Mouse (Mus musculus): ENCODE results near the gene Gm49388. TPM values are rescaled to one million over a fixed set of nuclear protein-coding genes. Genes with fewer than 3 reads are reported as not detected.
"Not testable (repeated sequence)": the region's sequence is repeated elsewhere in the genome, so short reads cannot be mapped to it uniquely, and the experiment has no call there.

Gene Gm49388
- total RNA-seq, 2 experiments from 2014 or later, result 5.5 to 5.6 TPM

DNA sequence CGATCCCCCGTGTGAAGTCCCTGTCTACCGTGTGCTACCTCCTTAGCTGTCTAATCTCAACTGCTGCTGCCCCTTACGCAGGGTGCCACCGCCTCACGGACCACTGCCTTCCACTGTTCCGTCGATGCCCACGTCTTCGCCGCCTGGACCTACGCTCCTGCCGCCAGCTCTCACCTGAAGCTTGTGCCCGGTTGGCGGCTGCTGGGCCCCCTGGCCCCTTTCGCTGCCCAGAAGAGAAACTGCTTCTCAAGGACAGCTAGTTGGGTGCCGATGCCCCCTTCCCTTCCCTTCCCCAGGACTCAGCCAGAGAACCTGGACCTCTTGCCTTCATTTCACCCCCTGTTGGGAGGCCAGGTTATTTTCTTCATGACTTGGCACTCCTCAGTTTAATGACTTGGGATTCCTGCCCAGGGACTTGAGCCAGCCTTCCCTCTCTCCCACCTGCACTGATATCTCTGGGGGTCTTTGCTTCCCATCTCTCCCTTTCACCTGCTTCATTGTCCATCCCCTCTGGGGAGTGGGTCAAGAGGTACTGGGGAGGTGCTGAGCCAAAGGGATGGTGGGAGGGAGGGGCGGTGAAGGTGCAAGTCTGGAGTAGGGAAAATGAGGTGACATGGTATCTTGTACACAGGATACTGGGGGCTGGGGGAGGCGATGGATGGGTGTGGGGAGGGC is 17.6 kb upstream of the Gm49388 start:
- DNase-seq (ENCODE audit: low spot score in 2 of 2), result no peak

DNA sequence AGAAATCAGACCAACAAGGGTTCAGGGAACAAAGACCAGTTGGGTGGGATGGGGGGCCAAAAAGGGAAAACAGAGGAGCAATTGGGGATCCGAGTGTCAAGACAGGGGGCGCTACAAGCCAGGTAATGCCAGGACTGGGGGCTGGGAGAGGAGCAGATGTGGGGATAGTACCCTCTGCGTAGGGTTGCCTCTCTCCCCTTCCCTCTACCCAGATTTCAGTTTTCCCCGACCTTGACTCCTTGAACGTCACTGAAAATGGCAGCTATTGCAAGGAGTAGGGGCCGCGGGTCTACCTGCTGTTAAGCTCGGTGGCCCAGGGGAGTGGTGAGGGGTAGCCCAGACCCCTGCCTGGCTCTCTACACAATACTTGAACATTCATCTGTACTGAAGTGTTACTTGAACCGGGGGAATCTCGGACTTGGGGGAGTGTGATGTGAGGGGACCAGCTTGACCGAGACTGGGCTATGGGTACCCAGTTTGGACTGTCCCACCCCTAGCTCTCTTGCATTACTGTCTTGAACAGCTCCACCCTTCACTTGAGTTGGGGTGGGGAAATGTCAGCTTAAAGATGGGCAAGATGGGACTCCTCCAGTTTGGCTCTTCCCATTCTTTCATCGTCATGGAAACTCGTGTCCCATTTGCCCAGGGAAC is 16.9 kb upstream of the Gm49388 start:
- no peak for DNase-seq (ENCODE audit: low spot score in 2 of 2)

DNA sequence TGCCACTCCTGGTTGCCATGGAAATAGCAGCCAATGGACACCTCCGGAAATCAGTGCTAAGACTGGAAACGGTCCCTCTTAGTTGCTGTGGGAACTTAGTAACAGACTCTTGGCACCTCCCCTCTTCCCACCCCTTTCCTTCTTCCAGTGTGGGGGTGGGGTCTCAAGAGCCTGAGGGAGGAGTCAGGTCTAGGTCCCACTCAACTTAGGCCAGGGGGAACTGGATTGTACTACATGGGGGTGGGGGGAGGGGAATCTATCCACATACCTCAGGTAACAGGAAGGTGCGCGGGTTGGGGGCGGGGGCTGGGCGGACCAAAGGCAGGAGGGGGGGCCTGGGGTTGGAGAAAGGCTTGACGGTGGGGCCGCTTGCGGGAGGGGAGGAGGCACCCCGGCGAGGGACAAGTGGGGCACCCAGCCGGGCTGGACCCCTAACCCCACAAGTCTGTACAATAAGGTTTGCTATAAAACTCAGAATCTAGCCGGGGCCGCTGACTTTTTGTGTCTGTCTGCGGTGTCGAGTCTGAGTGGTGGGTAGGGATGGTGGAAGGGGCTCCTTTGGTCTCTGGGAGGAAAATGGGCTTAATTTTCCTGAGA is 16.3 kb upstream of the Gm49388 start:
- DNase-seq (ENCODE audit: low spot score in 2 of 2), result peak; percentile 94 to 96

- peak; percentile 77 to 83 for DNase-seq (ENCODE audit: low spot score in 2 of 2)
These were observed 15.8 kb upstream of the Gm49388 start, which contains the start of gene Orai3 for GRCm38 (mm10) chr7:127769651-127770038. Gene Orai3 (plus strand): TSS chr7:127769815.

GRCm38 (mm10) chr7:127770039-127770905 is 15.1 kb upstream of the Gm49388 start:
- no peak for DNase-seq (ENCODE audit: low spot score in 2 of 2)

- peak in 1 of 2 experiments; percentile 67 for DNase-seq (ENCODE audit: low spot score in 2 of 2)
These were observed 14.1 kb upstream of the Gm49388 start for GRCm38 (mm10) chr7:127771262-127771661.

GRCm38 (mm10) chr7:127772080-127772479 is 13.3 kb upstream of the Gm49388 start:
- no peak for DNase-seq (ENCODE audit: low spot score in 2 of 2)

GRCm38 (mm10) chr7:127772557-127772956 is 12.9 kb upstream of the Gm49388 start:
- DNase-seq (ENCODE audit: low spot score in 2 of 2), result no peak

DNA sequence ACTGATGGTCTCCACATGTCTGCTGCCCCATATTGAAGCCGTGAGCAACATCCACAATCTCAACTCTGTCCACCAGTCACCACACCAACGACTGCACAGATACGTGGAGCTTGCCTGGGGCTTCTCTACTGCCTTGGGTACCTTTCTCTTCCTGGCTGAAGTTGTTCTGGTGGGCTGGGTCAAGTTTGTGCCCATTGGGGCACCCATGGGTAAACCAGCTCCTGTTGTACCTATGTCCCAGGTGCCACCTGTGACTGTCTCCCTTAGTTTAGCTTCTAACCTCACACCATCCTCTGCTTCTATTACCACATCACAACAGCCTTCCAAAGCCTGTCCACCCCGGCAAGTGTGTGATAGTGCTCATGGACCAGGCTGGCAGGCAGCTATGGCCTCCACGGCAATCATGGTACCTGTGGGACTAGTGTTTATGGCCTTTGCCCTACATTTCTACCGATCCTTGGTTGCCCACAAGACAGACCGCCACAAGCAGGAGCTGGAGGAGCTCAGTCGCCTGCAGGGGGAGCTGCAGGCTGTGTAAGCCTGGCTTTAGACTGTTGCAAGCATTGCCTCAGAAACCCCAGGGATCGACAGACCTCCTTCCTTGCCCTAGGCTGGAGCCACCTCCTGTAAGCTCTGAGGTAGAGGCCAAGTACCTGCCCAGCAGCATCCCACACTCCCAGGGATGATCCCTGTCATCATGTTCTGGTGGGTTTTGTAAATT is 11.6 kb upstream of the Gm49388 start:
- peak; percentile 59 to 66 for DNase-seq (ENCODE audit: low spot score in 2 of 2)

GRCm38 (mm10) chr7:127775837-127776236 is 9.6 kb upstream of the Gm49388 start:
- DNase-seq (ENCODE audit: low spot score in 2 of 2), result not testable (repeated sequence)

- peak; percentile 89 to 90 for DNase-seq (ENCODE audit: low spot score in 2 of 2)
These were observed 9.0 kb upstream of the Gm49388 start, which contains the start of gene Setd1a for GRCm38 (mm10) chr7:127776426-127776825. Gene Setd1a (plus strand): TSS chr7:127776670.

- DNase-seq (ENCODE audit: low spot score in 2 of 2), result peak; percentile 96
These were observed 8.4 kb upstream of the Gm49388 start for GRCm38 (mm10) chr7:127776878-127777473.

- DNase-seq (ENCODE audit: low spot score in 2 of 2), result peak in 1 of 2 experiments; percentile 30
These were observed 7.7 kb upstream of the Gm49388 start for GRCm38 (mm10) chr7:127777474-127778266.

- DNase-seq (ENCODE audit: low spot score in 2 of 2), result no peak
These were observed 7.1 kb upstream of the Gm49388 start for GRCm38 (mm10) chr7:127778350-127778749.

GRCm38 (mm10) chr7:127797076-127797845 is 11.9 kb downstream of the Gm49388 start:
- no peak for DNase-seq (ENCODE audit: low spot score in 2 of 2)

DNA sequence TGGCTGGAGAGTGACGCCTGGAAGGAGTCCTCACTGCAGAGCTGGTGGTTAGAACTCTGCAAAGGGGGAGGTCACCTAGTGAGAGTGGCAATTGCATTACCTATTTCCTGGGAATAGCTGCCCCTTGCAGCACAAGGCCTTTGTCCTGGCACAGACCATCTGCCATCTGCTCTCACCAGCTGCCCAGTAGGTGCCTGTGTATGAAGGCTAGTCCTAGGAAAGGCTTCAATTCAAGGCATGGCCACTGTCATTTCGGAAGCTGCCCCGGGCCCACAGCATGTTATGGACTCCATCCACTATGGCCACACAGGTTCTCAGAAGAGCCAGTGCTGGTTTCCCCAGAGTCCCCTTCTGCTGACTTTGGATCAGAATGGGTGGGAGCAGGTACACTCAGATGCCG is 13.2 kb downstream of the Gm49388 start:
- no peak for DNase-seq (ENCODE audit: low spot score in 2 of 2)

GRCm38 (mm10) chr7:127799211-127799610 is 13.8 kb downstream of the Gm49388 start:
- DNase-seq (ENCODE audit: low spot score in 2 of 2), result no peak

DNA sequence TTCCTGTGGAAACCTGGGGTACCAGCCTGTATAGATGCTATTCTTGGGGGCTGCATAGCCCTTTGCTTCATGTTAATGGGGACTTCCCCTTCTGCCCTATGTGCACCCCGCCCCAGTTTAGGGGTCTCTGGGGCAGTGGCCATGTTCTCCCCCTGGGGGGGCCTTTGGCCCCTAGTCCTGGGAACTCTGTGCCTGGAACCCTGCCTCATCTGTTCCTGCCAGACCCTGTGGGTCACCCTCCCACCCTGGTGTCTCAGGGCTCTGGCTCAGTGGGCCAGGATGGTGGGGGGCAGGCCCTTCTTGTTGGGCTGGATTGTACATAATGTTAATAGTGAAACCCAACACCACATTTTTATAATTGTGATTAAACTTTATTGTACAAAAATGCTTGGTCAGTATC is 14.3 kb downstream of the Gm49388 start:
- DNase-seq (ENCODE audit: low spot score in 2 of 2), result no peak
